Mouse (Mus musculus) gastrocnemius, postnatal 25 days (tissue): ENCODE data around the gene Crabp2. TPM values are rescaled to one million over a fixed set of nuclear protein-coding genes. Genes with fewer than 3 reads are reported as not detected.
A peak's percentile ranks its signal among the peaks of the same experiment; 100 is the strongest.
"Not testable (repeated sequence)": the region's sequence is repeated elsewhere in the genome, so short reads cannot be mapped to it uniquely, and the experiment has no call there.

Experiments used
- DNase-seq: peaks from one replicate; pipeline ENCODE4 v3.0.0; 2022
- long read RNA-seq, 2 experiments: library from polyadenylated mRNA; stranded (forward); transcript quantifications; one replicate each; pipeline ENCODE4 v2.0.0; 2021
- total RNA-seq, 2 experiments: library from RNA; stranded (reverse); gene quantifications; 1 replicate in 1 of 2; 2 replicates in 1 of 2; pipeline ENCODE4 v1.2.3; 2021

Gene Crabp2
- under 1 TPM in 1 of 2 experiments, not detected in 1; 0.31 TPM for total RNA-seq
- long read RNA-seq, experiment 1, partial matches to known transcripts: 0 of 1 reads
- long read RNA-seq, experiment 1, other reads (novel, unspliced or antisense): 0 of 1 reads
- long read RNA-seq, experiment 2, partial matches to known transcripts: 0 of 2 reads
- long read RNA-seq, experiment 2, other reads (novel, unspliced or antisense): 1 of 2 reads

DNA sequence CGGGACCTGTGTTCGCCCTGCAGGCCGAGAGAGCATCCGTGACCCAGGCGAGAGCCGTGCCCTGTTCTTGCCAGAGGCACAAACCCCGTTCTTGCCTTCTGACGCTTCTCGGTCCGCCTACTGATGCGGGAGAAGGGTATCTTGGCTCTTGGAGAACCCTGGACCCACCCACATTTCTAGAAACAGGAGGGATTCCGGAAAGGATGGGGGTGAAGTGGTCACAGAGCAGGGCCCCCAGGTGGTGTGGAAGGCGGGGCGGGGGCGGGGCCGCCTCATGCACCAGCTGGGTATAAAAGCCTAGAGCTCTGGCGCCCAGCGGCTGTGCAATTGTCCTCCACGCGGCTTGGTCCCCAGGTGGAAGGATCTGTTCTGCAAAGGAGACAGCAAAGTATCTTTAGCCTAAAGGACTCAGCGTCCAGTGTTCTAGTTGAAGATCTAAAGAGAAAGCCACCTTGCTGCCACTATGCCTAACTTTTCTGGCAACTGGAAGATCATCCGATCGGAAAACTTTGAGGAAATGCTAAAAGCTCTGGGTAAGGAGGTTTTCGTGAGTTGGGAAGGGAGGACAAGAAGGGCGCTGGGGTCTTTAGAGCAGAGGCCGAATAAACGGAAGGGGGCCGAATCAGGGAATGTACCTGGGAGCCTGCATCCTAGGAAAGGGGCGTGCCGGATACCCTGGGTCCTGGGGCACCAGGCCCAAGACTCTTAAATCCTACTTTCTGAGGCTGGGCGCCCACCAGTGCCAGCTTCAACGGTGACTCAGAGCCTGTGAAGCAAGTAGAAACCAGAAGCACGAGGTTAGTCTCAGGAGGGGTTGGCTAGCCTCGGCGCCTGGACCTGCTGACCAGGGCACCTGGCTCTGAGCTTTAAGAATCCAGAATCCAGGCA lies at the start of gene Crabp2:
Gene Crabp2 (plus strand): TSS at position 289 of the 888 bp plus-strand sequence.
- no peak for DNase-seq

GRCm38 (mm10) chr3:87899266-87899665 lies 49.2 kb upstream of the Crabp2 start:
- DNase-seq: no peak

DNA sequence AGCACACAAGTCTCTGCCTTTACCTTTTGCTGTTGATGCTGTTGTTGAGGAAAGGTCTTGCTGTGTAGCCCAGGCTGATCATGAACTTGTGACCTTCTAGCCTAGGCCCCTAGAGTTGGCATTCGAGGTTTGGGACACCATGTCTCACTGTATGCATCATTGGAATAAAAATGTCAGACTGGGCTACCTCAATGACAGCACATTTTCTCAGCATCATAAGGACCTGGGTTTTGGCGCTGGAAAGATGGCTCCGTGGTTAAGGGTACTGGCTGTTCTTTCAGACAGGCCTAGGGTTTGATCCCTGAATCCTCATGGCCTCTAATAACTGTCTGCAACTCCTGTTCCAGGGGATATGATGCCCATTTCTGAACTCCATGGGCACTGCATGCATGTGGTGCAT lies 48.7 kb upstream of the Crabp2 start:
- no peak for DNase-seq

GRCm38 (mm10) chr3:87901036-87901624 lies 47.3 kb upstream of the Crabp2 start:
- no peak for DNase-seq

DNA sequence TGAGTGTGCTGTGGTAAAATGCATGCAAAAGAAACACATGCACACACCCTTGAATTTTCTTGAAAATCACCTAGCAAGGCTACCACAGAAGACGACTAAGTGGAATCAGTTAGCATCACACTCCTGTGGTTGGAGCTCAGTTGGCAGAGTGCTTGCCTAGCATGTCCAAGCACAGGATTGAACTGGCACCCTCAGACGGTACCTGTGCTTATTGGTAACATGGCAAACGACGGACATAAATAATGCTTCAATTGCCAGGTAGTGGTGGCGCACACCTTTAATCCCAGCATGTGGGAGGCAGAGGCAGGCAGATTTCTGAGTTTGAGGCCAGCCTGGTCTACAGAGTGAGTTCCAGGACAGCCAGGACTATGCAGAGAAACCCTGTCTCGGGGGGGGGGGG lies 46.5 kb upstream of the Crabp2 start:
- not testable (repeated sequence) for DNase-seq

DNA sequence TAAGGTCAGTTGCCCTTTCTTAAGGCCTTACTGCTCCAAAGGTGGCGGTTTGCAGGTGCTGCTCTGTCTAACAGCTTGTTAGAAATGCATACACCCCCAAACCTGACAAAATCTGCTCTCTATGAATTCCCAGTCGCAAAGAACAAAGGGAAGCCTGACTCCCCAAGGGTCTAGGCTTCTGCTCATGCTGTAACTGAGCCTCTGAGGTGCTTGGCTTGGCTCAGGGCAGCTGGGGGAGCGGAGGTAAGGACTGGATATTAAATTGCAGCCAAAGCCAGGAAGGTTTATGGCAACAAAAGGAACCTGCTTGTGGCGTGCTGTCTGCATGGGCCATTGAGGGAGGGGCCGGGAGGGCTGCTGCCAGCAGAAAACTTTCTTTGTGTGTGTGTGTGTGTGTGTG lies 44.6 kb upstream of the Crabp2 start:
- DNase-seq: no peak

- DNase-seq: peak; percentile 97
These were observed 42.5 kb upstream of the Crabp2 start, which contains the start of gene Hdgf for GRCm38 (mm10) chr3:87905880-87906485. TSS of gene Hdgf (plus strand) at chr3:87906321.

GRCm38 (mm10) chr3:87906601-87906980 lies 41.9 kb upstream of the Crabp2 start:
- DNase-seq: peak; percentile 84

DNA sequence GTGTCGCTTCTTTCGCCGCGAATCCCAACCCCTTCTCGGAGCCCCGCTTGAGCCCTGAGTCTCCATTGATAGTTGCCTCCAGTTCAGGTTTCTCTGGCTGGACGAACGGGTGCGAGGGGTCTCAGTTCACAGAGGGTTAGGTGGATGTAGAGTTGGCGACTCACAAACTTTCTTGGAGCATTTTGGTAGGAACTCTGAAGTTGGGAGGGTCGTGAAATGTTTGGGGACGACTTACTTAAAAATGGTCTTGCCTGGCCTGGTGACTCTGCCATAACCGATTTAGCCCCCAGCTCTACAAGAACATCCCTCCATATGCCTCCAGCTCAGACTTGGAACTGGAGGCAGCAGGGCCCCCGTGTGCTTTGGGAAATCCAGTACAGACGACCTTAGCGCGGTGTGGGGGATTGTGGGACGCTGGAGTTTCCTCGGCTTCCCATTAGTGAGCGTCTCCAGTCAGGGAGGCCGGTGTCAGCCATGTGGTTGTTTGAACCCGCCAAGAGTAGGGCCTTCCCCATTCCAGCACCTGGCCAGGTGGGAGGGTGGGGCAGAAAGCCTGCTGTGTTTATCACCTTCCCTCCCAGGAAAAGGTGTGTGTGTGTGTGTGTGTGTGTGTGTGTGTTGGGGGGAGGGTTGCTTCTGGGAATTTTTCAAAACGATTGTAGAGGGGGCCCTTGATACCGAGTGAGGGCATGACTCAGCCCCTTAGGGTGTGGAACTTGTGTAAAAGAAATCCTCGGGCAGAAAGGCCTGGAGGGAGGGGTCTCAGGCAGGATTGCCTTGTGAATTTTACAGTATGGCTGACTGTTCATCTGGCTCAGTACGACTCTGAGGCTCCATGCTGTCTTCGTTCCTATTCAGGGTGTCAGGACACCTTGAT lies 41.2 kb upstream of the Crabp2 start:
- DNase-seq: peak; percentile 41

DNA sequence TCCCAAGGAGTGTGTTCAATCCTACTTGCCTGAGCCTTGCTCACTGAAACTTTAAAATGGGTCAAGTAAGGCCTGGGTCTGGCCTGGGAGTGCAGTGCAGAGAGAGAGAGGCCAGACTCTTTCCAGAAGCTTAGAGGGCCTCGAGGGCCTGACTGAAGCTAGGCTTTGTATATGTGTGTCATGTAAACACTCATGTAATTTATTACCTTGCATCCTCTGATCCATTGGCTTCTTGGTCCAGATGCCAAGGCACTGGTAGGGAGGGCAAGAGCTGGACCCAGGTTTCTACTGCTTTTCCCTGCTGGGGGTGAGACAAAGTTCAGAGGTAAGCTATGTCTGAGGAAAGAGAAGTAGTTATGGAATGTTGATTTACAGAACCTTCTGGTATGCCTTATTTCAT lies 40.6 kb upstream of the Crabp2 start:
- no peak for DNase-seq

- DNase-seq: no peak
These were observed 39.1 kb upstream of the Crabp2 start for GRCm38 (mm10) chr3:87909381-87909780.

GRCm38 (mm10) chr3:87909874-87910273 lies 38.6 kb upstream of the Crabp2 start:
- no peak for DNase-seq

DNA sequence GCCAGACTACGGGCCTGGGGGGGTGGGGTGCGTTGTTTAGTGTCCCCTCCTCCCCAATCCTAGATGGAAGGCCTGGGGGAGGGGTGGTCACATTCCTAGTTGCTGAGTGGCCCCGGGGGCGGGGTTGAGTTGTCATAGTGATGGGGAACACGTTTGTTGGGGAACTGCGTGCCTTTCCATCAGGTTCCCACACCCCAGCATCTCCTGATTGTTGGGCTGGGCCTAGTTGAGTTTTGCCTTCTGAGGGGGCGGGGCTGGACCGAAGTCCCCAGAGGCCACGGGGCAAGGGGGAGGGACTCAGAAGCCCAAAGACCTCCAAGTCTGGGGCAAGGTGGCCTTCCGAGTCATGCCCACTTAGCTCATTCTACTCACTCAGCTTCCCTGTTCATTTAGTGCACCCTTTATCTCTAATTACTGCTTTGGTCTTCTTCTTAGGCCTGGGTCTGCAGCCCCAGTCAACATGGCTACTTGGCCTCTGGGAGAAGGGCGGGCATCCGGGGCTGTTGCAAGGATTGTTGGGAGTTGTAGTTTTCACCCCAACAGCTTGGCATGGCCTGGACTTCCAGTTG lies 37.8 kb upstream of the Crabp2 start:
- DNase-seq: peak; percentile 82

DNA sequence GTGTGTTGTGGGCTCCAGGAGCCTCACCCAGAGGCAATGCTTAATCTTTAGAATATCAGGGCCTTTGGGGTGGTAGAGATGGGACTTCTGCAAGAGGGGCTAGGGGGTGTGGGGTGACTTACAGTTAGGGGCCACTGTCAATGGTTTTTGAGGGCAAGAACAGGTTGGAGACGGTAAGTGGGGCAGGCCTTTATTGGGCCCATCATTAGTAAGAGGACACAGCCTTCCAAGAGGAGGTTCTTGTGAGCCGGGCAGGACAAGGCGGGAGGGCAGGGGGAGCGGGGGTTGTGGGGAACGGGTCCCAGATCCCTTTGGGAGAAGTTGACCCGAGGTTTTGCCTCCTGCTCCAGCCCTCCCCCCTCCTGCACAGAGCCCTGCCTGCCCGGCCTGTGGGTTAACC lies 35.0 kb upstream of the Crabp2 start:
- DNase-seq: no peak

- DNase-seq: no peak
These were observed 34.6 kb upstream of the Crabp2 start for GRCm38 (mm10) chr3:87913891-87914290.

- no peak for DNase-seq
These were observed 31.5 kb upstream of the Crabp2 start for GRCm38 (mm10) chr3:87916990-87917389.

DNA sequence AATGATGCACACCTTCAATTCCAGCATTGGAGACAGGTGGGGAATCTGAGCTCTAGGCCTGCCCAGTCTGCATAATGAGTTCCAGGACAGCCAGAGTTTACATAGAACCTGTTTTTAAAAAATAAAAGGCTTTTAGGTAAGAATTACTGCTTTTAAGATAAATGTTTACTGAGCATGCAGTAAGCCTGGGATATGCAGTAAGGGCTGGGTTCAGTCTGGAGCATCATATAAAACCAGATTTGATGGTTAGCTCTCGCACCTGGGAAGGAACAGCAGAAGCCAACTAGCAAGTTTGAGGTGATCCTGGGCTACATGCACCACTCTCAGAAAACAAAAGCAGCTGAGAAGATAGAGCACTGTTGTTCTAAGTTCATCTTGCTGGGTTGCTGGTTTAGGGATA lies 29.9 kb upstream of the Crabp2 start:
- DNase-seq: no peak

- DNase-seq: peak; percentile 72
These were observed 28.9 kb upstream of the Crabp2 start, which contains the start of gene Mrpl24 for GRCm38 (mm10) chr3:87919336-87920108. TSS of gene Mrpl24 (plus strand) at chr3:87919506.

- DNase-seq: no peak
These were observed 28.1 kb upstream of the Crabp2 start for GRCm38 (mm10) chr3:87920270-87920943.

GRCm38 (mm10) chr3:87924996-87925395 lies 23.5 kb upstream of the Crabp2 start:
- DNase-seq: no peak
